Mouse (Mus musculus) left cerebral cortex, postnatal 14 days (tissue): ENCODE measurements around the gene Pax7. TPM values are rescaled to one million over a fixed set of nuclear protein-coding genes. Genes with fewer than 3 reads are reported as not detected.

ENCODE experiments used
- DNase-seq, 2 experiments: peaks; one replicate each; pipeline ENCODE4 v3.0.0; 2021 to 2022; ENCODE audit warnings: low spot score in 2 of 2, mixed read lengths in 1 of 2
- intact Hi-C: fragments of 180-260 bp; cut with DNase I; formaldehyde crosslinking; loops from one replicate; pipeline ENCODE4 v1.15.1; 2025
- total RNA-seq, 2 experiments: library from RNA; stranded (reverse); gene quantifications; 2 replicates each; pipeline ENCODE4 v1.2.3; 2021

Pax7 gene
- total RNA-seq, 2 experiments from 2014 or later = not detected

DNA sequence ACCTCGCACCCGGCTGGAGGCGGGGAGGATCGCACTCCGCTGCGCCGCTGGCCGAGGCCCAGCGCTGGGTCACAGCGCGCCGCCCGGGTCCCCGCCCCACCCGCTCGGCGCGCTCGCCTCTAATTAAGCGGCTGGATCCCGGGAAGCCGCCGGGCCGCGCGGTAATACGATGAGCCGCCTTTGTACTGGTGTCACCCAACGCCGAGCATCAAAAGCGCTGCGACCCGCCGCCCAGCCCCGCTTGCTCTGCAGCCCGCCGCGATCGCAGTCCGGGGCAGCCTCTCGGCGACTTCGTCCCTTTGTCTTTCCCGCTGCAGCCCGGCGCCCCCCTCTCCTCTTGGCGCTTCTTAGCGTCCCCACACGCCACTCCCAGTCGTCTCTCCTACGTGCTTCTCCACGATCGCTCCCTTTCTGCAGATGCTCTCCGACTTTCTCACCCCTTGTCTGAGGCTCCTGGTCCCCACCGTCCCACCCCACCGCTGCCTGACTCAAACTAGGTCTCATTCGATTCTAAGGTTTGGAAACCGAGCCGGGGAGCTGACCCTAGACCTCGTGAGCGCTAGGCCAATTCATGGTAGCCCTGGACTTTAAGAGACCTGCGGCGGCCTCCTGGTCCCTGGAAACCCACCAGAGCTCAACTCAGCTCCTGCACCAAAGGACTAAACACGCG, 11.7 kb downstream of the Pax7 start:
- intact Hi-C loops = no loop called here
- no peak for DNase-seq

DNA sequence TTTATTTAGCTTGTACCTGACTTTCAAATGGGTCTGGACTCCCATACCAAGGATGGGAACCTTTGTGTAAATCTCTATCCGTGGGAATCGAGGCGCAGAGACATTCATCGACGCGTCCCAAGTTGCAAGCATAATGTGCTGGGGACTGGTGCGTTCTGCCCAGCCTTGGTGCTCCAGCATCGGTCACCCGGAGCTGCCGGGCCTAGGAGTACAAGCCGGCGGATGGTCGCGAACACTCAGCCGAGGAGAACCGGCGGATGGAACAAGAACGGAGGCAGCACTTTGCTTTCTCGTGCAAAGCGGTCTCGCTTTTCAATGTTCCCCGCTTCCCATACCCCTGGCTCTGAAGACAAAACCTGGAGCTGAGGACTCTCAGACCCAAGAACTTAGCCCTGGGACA, 12.3 kb downstream of the Pax7 start:
- intact Hi-C loops = no loop called here
- no peak for DNase-seq

DNA sequence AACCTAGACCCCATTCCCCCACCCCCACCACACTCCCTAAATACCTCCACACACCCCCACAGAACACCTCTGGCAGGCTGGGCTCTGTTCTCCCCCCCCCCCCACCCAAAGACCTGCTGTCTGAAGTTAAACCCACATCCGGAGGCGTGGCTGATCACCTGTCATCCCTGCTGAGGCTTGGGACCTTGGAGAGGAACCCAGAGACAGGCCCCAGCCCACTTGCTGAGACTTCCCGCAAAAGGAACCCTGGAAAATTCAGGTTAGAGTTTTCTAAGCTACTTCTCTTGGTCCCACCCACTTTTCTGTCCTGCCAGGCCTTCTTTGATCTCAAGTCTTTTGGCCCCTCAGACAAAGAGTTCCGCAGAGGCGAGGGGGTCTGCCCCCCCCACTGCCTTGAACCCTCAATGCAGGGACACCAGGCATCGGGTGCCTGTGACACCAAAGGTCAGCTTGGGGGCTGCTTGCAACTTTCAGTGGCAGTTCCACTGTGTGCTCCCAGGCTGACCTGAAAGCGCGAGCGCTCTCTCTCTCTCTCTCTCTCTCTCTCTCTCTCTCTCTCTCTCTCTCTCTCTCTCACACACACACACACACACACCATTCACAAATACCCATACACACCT, 13.8 kb downstream of the Pax7 start:
- intact Hi-C loops = no loop called here

DNA sequence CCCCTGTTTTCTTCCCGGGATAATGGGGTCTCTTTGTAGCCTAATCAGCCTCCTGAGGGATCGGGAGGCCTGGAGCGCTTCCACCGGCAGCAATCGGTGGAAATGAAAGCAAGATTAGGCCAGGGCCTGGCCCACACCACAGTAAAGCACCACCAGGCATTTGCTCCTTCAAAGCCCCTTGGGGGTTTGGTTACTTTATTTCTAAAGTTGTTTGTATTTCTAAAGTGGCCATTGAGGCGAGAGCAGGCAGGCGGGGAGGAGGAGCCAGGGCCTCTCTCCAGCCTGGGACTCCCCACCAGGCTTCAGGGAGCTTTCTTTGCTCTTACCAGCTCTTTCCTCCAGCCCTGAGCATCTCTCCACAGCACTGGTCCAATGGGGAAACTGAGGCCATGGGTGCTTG, 15.2 kb downstream of the Pax7 start:
- intact Hi-C loops = no loop called here

More for the DNA sequence above, 13.8 kb downstream of the Pax7 start:
- DNase-seq = no peak

GRCm38 (mm10) chr4:139813371-139813960, 19.9 kb downstream of the Pax7 start:
- intact Hi-C loops = no loop called here
- no peak for DNase-seq

More for the DNA sequence above, 15.2 kb downstream of the Pax7 start:
- no peak for DNase-seq

GRCm38 (mm10) chr4:139811901-139812300, 21.4 kb downstream of the Pax7 start:
- intact Hi-C loops = no loop called here
- DNase-seq = no peak

GRCm38 (mm10) chr4:139811475-139811874, 21.9 kb downstream of the Pax7 start:
- intact Hi-C loops = no loop called here
- no peak for DNase-seq

- intact Hi-C loops = no loop called here
- no peak for DNase-seq
Measured at GRCm38 (mm10) chr4:139810762-139811438, 22.4 kb downstream of the Pax7 start.

- DNase-seq = no peak
- intact Hi-C loops = loop anchor here (5.0 kb wide), 1 partner anchor 57 kb away; no protein-coding TSS in a partner anchor
Measured at GRCm38 (mm10) chr4:139809381-139809820, 23.9 kb downstream of the Pax7 start.

- intact Hi-C loops = loop anchor here (5.0 kb wide), 1 partner anchor 56 kb away; no protein-coding TSS in a partner anchor
- DNase-seq = no peak
Measured at GRCm38 (mm10) chr4:139807820-139808219, 25.5 kb downstream of the Pax7 start.

- intact Hi-C loops = loop anchor here (5.0 kb wide), 1 partner anchor 55 kb away; no protein-coding TSS in a partner anchor
- DNase-seq = no peak
Measured at GRCm38 (mm10) chr4:139807191-139807808, 26.0 kb downstream of the Pax7 start.

DNA sequence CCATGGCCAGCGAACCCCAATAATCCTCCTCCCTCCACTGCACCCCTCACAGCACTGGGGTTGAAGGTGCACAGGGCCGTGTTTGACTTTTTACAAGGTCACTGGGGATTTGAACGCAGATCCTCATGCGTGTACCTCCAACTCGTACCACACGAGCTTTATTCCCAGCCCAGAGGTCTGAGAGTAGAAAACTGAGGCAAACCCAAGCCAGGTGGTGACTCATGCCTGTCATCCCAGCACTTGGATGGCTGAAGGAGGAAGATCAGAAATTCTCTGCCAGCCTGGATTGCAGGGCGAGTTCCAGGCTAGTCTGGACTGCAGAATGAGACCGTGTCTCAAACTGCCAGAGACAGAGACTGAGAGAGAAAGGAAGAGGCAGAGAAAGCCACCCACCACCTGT, 28.4 kb downstream of the Pax7 start:
- no peak for DNase-seq
- intact Hi-C loops = loop anchor here (5.0 kb wide), 1 partner anchor 53 kb away; no protein-coding TSS in a partner anchor

- no peak for DNase-seq
- intact Hi-C loops = no loop called here
Measured at GRCm38 (mm10) chr4:139803981-139804380, 29.3 kb downstream of the Pax7 start.

- intact Hi-C loops = no loop called here
- DNase-seq = no peak
Measured at GRCm38 (mm10) chr4:139799436-139800100, 33.8 kb downstream of the Pax7 start.

DNA sequence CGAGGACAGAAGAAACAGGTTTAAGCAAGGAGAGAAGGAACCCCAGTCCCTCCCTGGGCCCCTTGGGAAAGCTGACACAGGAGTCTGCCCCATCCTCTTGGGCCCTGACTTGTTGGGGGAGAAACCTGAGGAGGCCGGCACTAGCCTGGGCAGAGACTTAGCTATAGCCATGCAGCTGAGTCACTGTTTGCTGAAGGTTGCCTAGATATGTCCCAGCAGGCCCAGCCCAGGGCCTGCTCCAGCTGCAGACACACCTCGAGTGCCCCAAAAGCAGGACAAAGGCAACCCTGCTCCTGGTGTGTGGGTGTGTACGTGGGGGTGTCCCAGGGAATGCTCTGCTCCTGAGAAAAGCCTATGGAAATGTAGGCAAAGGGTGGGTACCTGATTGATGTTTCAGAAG, 36.0 kb downstream of the Pax7 start:
- DNase-seq = no peak
- intact Hi-C loops = no loop called here

DNA sequence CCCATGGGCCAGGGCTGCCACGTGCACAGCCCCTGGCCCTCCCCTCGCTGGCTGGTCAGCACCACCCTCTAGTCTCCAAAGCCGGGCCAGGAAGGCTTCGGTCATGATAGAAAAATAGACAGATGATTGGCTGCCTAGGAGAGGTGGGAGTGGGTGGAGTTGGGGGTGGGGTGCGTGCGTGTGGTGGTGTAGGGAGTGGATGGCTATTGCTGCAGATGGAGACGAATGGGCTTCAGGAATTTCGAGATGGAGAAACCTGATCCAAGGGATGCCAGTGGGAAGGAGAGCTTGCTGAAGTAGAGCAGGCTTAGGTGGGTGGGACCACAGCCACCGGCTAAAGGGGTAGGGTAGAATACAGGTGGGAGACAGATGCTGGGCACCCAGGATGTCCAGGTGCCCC, 37.2 kb downstream of the Pax7 start:
- no peak for DNase-seq
- intact Hi-C loops = no loop called here

DNA sequence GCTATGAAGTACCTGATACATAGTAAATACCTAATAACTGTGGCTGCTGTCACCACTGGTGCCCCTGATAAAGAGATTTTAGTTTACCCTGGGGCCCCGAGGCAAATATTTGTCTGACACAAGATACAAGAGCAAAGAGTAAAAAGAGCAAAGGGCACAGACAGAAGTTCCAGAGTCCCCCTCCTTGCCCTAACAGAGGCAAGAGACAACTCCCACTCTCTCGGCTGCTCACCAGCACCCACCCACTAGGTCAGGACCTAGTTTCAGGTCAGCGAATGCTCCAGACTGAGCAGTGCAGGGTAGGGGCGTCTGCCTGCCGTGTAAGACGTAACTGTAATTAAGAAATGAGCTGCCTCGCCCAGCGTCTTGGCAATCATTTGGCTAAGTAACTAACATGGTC, 42.2 kb downstream of the Pax7 start:
- no peak for DNase-seq
- intact Hi-C loops = no loop called here

DNA sequence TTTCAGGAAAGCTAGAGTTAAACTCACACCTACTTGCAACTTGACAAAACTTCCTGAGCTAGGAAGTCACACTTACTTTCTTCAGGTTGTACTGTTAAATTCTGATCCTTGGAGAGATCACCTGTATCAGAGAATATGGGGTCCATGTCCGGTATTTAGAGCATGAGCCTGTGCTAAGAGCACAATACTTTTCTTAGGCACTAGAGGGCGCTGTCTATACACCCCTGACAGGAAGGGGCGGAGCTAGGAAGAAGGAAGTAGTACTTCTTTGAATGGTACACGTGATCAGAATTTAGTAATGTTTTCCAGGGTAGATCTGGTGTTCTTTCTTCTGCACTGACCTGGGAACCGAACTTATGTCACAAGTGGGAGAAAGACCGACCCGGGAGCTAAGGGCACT, 43.6 kb downstream of the Pax7 start:
- DNase-seq = no peak
- intact Hi-C loops = no loop called here

DNA sequence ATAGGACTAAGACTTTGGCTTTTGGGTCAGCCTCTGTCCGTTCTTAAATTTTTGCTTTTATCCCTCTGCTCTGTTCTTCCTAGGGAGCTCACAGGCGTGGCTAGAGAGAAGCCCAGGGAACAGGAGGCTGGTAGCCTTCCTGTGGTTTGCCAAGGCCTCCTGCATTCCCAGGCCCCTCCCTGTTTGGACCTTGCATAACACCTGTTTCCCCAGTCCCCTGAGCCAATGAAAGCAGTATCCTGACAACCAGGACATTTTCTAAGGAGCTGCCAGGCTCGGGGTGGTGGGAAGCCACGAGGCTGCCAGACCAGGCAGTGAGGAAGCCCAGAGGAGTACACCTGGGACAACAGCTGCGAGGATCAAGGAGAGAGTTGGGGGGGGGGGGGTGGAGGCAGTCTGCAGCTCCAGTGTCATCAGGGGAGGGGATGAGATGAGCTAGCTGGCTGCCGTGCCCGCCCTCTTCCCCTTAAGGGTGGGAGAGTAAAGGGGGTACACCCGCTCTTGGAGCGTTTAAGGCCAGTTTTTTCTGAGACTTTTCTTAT, 50.3 kb downstream of the Pax7 start:
- no peak for DNase-seq
- intact Hi-C loops = no loop called here
